Mouse (Mus musculus) cerebellum, adult 2 months (tissue): ENCODE measurements around the gene Snrnp25. TPM values are rescaled to one million over a fixed set of nuclear protein-coding genes. Genes with fewer than 3 reads are reported as not detected.

Experiments
- DNase-seq, 2 experiments: peaks; one replicate each; pipeline ENCODE4 v3.0.0; 2021
- H3K27ac ChIP-seq: fragments of 200-500 bp; 2 replicates; pipeline ENCODE4 v1.5.1; 2012; ENCODE audit warnings: low read length, control low read depth, inconsistent platforms; ENCODE audit not compliant: insufficient read depth
- H3K27me3 ChIP-seq: fragments of 200-500 bp; 2 replicates; pipeline ENCODE4 v1.6.1; 2012; ENCODE audit warnings: inconsistent platforms, mild to moderate bottlenecking, low read length, moderate library complexity; ENCODE audit not compliant: control insufficient read depth, insufficient read depth
- H3K4me1 ChIP-seq: fragments of 200-500 bp; 2 replicates; pipeline ENCODE4 v1.6.1; 2011; ENCODE audit warnings: low read length; ENCODE audit not compliant: control insufficient read depth, insufficient read depth
- H3K4me3 ChIP-seq: fragments of 200-500 bp; replicated peaks from 2 replicates; pipeline ENCODE3; 2011; ENCODE audit warnings: mild to moderate bottlenecking, low read depth, low read length, control low read depth; ENCODE audit not compliant: insufficient read depth
- CTCF ChIP-seq: fragments of 200-500 bp; IDR thresholded peaks from 2 replicates; pipeline ENCODE4 v1.5.1; 2011; ENCODE audit warnings: low read depth, mild to moderate bottlenecking, control low read depth, low read length, moderate library complexity, borderline replicate concordance; ENCODE audit not compliant: insufficient read depth
- POLR2A ChIP-seq: fragments of 200-500 bp; IDR thresholded peaks from 2 replicates; pipeline ENCODE4 v1.6.1; 2011; ENCODE audit warnings: low read length, control low read depth, borderline replicate concordance; ENCODE audit not compliant: insufficient read depth
- WGBS: fragments of 180-500 bp; shearing (Covaris S2); methylation state at CpG from one replicate; pipeline ENCODE4 v1.1.7; 2018; 5-methylcytosine and 5-hydroxymethylcytosine counted together
- polyA plus RNA-seq: library from polyadenylated mRNA; depleted of rRNA; stranded (reverse); fragments of >200 nt; gene quantifications from 2 replicates; pipeline ENCODE4 v1.2.3, GENCODE M21; 2012

Gene Snrnp25
- polyA plus RNA-seq, 1 experiment = 51.5 TPM

- Histone ChIP-seq H3K27ac (no peak overlapping the region), H3K27me3 (no peaks in the 10 kb centered on the region), H3K4me3 (no peak overlapping the region), H3K4me1 (peaks cover 24% of the 10 kb centered on the region)
- 79% methylated on average over 4 of the region's 4 CpGs for WGBS
- DNase-seq = no peak
- no peak for TF ChIP-seq POLR2A
- no peak for TF ChIP-seq CTCF
These were observed 18.2 kb downstream of the Snrnp25 start for GRCm38 (mm10) chr11:32223297-32223967.

GRCm38 (mm10) chr11:32224468-32225139 is 19.4 kb downstream of the Snrnp25 start:
- DNase-seq = peak in 1 of 2 experiments; percentile 37
- WGBS = 27% methylated on average over 4 of the region's 4 CpGs
- Histone ChIP-seq H3K27ac (peak overlapping the region; percentile 12; the same call in 1 of the 2 replicates), H3K4me3 (no peak overlapping the region), H3K4me1 (peaks cover 28% of the 10 kb centered on the region), H3K27me3 (no peaks in the 10 kb centered on the region)
- no peak for TF ChIP-seq CTCF
- no peak for TF ChIP-seq POLR2A

GRCm38 (mm10) chr11:32225222-32226104 is 20.2 kb downstream of the Snrnp25 start:
- WGBS = 59% methylated on average over 7 of the region's 7 CpGs
- Histone ChIP-seq H3K27me3 (no peaks in the 10 kb centered on the region), H3K4me1 (peaks cover 37% of the 10 kb centered on the region), H3K27ac (0 out of 2 replicates have a peak overlapping the region, but pooled peaks have one; percentile 12), H3K4me3 (no peak overlapping the region)
- DNase-seq = peak in 1 of 2 experiments; percentile 28
- TF ChIP-seq POLR2A = no peak
- no peak for TF ChIP-seq CTCF

- DNase-seq = peak; percentile 92
- Histone ChIP-seq H3K4me3 (peak within 1 kb of the TSS; percentile 61), H3K27ac (peak within 1 kb of the TSS; percentile 90), H3K4me1 (peaks cover 43% of the 10 kb centered on the region), H3K27me3 (no peaks in the 10 kb centered on the region)
- WGBS = 5% methylated on average over 47 of the region's 47 CpGs
- no peak for TF ChIP-seq CTCF
- TF ChIP-seq POLR2A = peak; percentile 87
These were observed 21.1 kb downstream of the Snrnp25 start, which contains the start of gene Mpg for GRCm38 (mm10) chr11:32226124-32226871. TSS of gene Mpg (plus strand) at chr11:32226505.

GRCm38 (mm10) chr11:32227041-32227440 is 21.8 kb downstream of the Snrnp25 start:
- Histone ChIP-seq H3K4me1 (peaks cover 44% of the 10 kb centered on the region), H3K27me3 (no peaks in the 10 kb centered on the region), H3K27ac (peak overlapping the region; percentile 90), H3K4me3 (peak overlapping the region; percentile 61)
- no peak for TF ChIP-seq POLR2A
- TF ChIP-seq CTCF = no peak
- DNase-seq = peak in 1 of 2 experiments; percentile 76
- WGBS = 0% methylated on average over 1 of the region's 1 CpGs

- TF ChIP-seq POLR2A (no peak), CTCF (no peak)
- peak overlapping the region; percentile 90 for H3K27ac ChIP-seq
- H3K27me3 ChIP-seq = no peaks in the 10 kb centered on the region
- peaks cover 41% of the 10 kb centered on the region for H3K4me1 ChIP-seq
- H3K4me3 ChIP-seq = no peak overlapping the region
- WGBS = 62% methylated on average over 9 of the region's 9 CpGs
- no peak for DNase-seq
These were observed 22.3 kb downstream of the Snrnp25 start for GRCm38 (mm10) chr11:32227555-32227954.
